Mouse (Mus musculus) CH12.LX (cell line): ENCODE measurements around the gene Col23a1. TPM values are rescaled to one million over a fixed set of nuclear protein-coding genes. Genes with fewer than 3 reads are reported as not detected.

Source experiments
- DNase-seq: peaks from one replicate; pipeline ENCODE4 v3.0.0-alpha.2; 2013; ENCODE audit errors: extremely low read depth
- H3K27ac ChIP-seq: 2 replicates; pipeline ENCODE4 v1.5.1; 2012; ENCODE audit warnings: low read depth, mild to moderate bottlenecking, control low read depth, moderate library complexity; ENCODE audit not compliant: insufficient read depth
- H3K27me3 ChIP-seq: replicated peaks from 2 replicates; pipeline ENCODE3; 2012; ENCODE audit warnings: inconsistent platforms
- H3K36me3 ChIP-seq, 2 experiments: replicated peaks in 1 of 2; 2 replicates each; pipeline versions ENCODE3 to v1.6.1; 2012; ENCODE audit warnings: inconsistent platforms in 1 of 2, low read length in 1 of 2, mild to moderate bottlenecking in 1 of 2, mixed read lengths in 1 of 2, moderate library complexity in 1 of 2; ENCODE audit not compliant: control insufficient read depth in 1 of 2, insufficient read depth in 1 of 2
- H3K4me1 ChIP-seq, 2 experiments: 2 replicates each; pipeline ENCODE4 v1.6.1; 2012; ENCODE audit warnings: inconsistent platforms in 1 of 2, moderate library complexity in 1 of 2; ENCODE audit not compliant: insufficient read depth in 2 of 2, control insufficient read depth in 1 of 2
- H3K4me2 ChIP-seq: 2 replicates; pipeline ENCODE4 v1.6.1; 2012; ENCODE audit warnings: low read depth, mild to moderate bottlenecking, control low read depth; ENCODE audit not compliant: poor library complexity, insufficient read depth, severe bottlenecking
- H3K4me3 ChIP-seq, 3 experiments: fragments of 150-350 bp in 1 of 3; sonication (generic) in 1 of 3; replicated peaks in 1 of 3; 2 replicates each; pipeline versions ENCODE3 to v1.5.1; 2011 to 2012; ENCODE audit warnings: low read depth in 2 of 3, low read length in 2 of 3, mild to moderate bottlenecking in 2 of 3, moderate library complexity in 2 of 3, control low read depth in 1 of 3, improper control_type of control experiment in 1 of 3, inconsistent platforms in 1 of 3, mixed read lengths in 1 of 3; ENCODE audit not compliant: poor library complexity in 1 of 3
- H3K79me2 ChIP-seq: replicated peaks from 2 replicates; pipeline ENCODE4 v1.6.1; 2012; ENCODE audit warnings: mild to moderate bottlenecking, moderate library complexity; ENCODE audit not compliant: control insufficient read depth, poor library complexity, insufficient read depth, severe bottlenecking; ENCODE audit errors: extremely low read depth
- H3K9ac ChIP-seq: 2 replicates; pipeline ENCODE4 v1.6.1; 2012; ENCODE audit warnings: low read depth, mild to moderate bottlenecking, control low read depth, moderate library complexity; ENCODE audit not compliant: insufficient read depth
- H3K9me3 ChIP-seq: replicated peaks from 2 replicates; pipeline ENCODE3; 2012; ENCODE audit warnings: low read length, inconsistent platforms, mixed read lengths
- BHLHE40 ChIP-seq: IDR thresholded peaks from 2 replicates; pipeline ENCODE4 v1.6.1; 2011; ENCODE audit warnings: mild to moderate bottlenecking, low read depth, low read length, improper control_type of control experiment
- CHD1 ChIP-seq: IDR thresholded peaks from 2 replicates; pipeline ENCODE4 v1.6.1; 2012; ENCODE audit warnings: low read depth, low read length, improper control_type of control experiment, inconsistent platforms
- CHD2 ChIP-seq: IDR thresholded peaks from 2 replicates; pipeline ENCODE4 v1.6.1; 2011; ENCODE audit warnings: low read length, improper control_type of control experiment
- EP300 ChIP-seq: IDR thresholded peaks from 2 replicates; pipeline ENCODE4 v1.6.1; 2011; ENCODE audit warnings: low read length, improper control_type of control experiment
- ETS1 ChIP-seq: conservative IDR thresholded peaks from 2 replicates; pipeline ENCODE4 v1.6.1; 2012; ENCODE audit warnings: low read depth, mild to moderate bottlenecking, inconsistent platforms, low read length, improper control_type of control experiment, moderate library complexity
- GABPA ChIP-seq: IDR thresholded peaks from 2 replicates; pipeline ENCODE4 v1.6.1; 2012; ENCODE audit warnings: low read depth, low read length, improper control_type of control experiment, inconsistent platforms; ENCODE audit not compliant: insufficient replicate concordance
- JUN ChIP-seq: IDR thresholded peaks from 2 replicates; pipeline ENCODE4 v1.6.1; 2011; ENCODE audit warnings: low read depth, mild to moderate bottlenecking, low read length, improper control_type of control experiment, moderate library complexity; ENCODE audit not compliant: insufficient read depth
- JUND ChIP-seq: conservative IDR thresholded peaks from 2 replicates; pipeline ENCODE4 v1.6.1; 2011; ENCODE audit warnings: low read depth, low read length, improper control_type of control experiment
- KAT2A ChIP-seq: IDR thresholded peaks from 2 replicates; pipeline ENCODE4 v1.6.1; 2012; ENCODE audit warnings: low read length, improper control_type of control experiment, inconsistent platforms; ENCODE audit not compliant: insufficient replicate concordance
- MAX ChIP-seq: IDR thresholded peaks from 2 replicates; pipeline ENCODE4 v1.6.1; 2011; ENCODE audit warnings: low read length, improper control_type of control experiment
- MAZ ChIP-seq: IDR thresholded peaks from 2 replicates; pipeline ENCODE4 v1.6.1; 2012; ENCODE audit warnings: low read depth, mild to moderate bottlenecking, inconsistent platforms, low read length, improper control_type of control experiment, moderate library complexity
- MEF2A ChIP-seq: IDR thresholded peaks from 2 replicates; pipeline ENCODE4 v1.6.1; 2014; ENCODE audit warnings: low read depth, mild to moderate bottlenecking, inconsistent platforms, low read length, improper control_type of control experiment, borderline replicate concordance
- MYC ChIP-seq: IDR thresholded peaks from 2 replicates; pipeline ENCODE4 v1.6.1; 2011; ENCODE audit warnings: low read depth, mild to moderate bottlenecking, improper control_type of control experiment, low read length
- NRF1 ChIP-seq: IDR thresholded peaks from 2 replicates; pipeline ENCODE4 v1.6.1; 2014; ENCODE audit warnings: low read depth, mild to moderate bottlenecking, inconsistent platforms, low read length, improper control_type of control experiment, moderate library complexity
- PAX5 ChIP-seq: IDR thresholded peaks from 2 replicates; pipeline ENCODE4 v1.6.1; 2012; ENCODE audit warnings: low read length, inconsistent platforms, mixed read lengths
- POLR2A ChIP-seq: IDR thresholded peaks from 2 replicates; pipeline ENCODE4 v1.6.1; 2011; ENCODE audit warnings: low read depth, mild to moderate bottlenecking, improper control_type of control experiment, low read length
- POLR2AphosphoS2 ChIP-seq: IDR thresholded peaks from 2 replicates; pipeline ENCODE4 v1.6.1; 2011; ENCODE audit warnings: low read depth, low read length, improper control_type of control experiment
- RCOR1 ChIP-seq: conservative IDR thresholded peaks from 2 replicates; pipeline ENCODE4 v1.6.1; 2012; ENCODE audit warnings: low read depth, mild to moderate bottlenecking, inconsistent platforms, low read length, improper control_type of control experiment
- SIN3A ChIP-seq: IDR thresholded peaks from 2 replicates; pipeline ENCODE4 v1.6.1; 2012; ENCODE audit warnings: low read length, improper control_type of control experiment, inconsistent platforms
- TBP ChIP-seq: conservative IDR thresholded peaks from 2 replicates; pipeline ENCODE4 v1.6.1; 2011; ENCODE audit warnings: low read depth, low read length, improper control_type of control experiment
- TCF12 ChIP-seq: IDR thresholded peaks from 2 replicates; pipeline ENCODE4 v1.6.1; 2014; ENCODE audit warnings: low read depth, mild to moderate bottlenecking, inconsistent platforms, low read length, improper control_type of control experiment
- UBTF ChIP-seq: IDR thresholded peaks from 2 replicates; pipeline ENCODE4 v1.6.1; 2012; ENCODE audit warnings: low read depth, mild to moderate bottlenecking, inconsistent platforms, low read length, improper control_type of control experiment, moderate library complexity
- USF1 ChIP-seq: IDR thresholded peaks from 2 replicates; pipeline ENCODE4 v1.6.1; 2014; ENCODE audit warnings: low read depth, mild to moderate bottlenecking, inconsistent platforms, low read length, improper control_type of control experiment
- ZC3H11A ChIP-seq: IDR thresholded peaks from 2 replicates; pipeline ENCODE4 v1.6.1; 2012; ENCODE audit warnings: low read depth, mild to moderate bottlenecking, inconsistent platforms, low read length, improper control_type of control experiment
- ZMIZ1 ChIP-seq: IDR thresholded peaks from 2 replicates; pipeline ENCODE4 v1.6.1; 2012; ENCODE audit warnings: low read depth, mild to moderate bottlenecking, inconsistent platforms, low read length, improper control_type of control experiment
- ZNF384 ChIP-seq: IDR thresholded peaks from 2 replicates; pipeline ENCODE4 v1.6.1; 2012; ENCODE audit warnings: low read depth, low read length, improper control_type of control experiment, inconsistent platforms
- dilution Hi-C: fragments of 300-500 bp; cut with MboI; formaldehyde crosslinking; loops from 2 replicates; pipeline ENCODE4 v1.14.3; 2020; ENCODE audit warnings: low sequenced_read_pairs; ENCODE audit not compliant: extremely low pct_unique_long_range_greater_than_20kb, extremely low pct_ligation_motif_present
- in situ Hi-C: fragments of 300-500 bp; cut with MboI; formaldehyde crosslinking; loops from 3 replicates; pipeline ENCODE4 v1.14.3; 2019; ENCODE audit warnings: low sequenced_read_pairs, low pct_ligation_motif_present, low pct_unique_long_range_greater_than_20kb, mixed read lengths
- polyA plus RNA-seq: library from polyadenylated mRNA; unstranded; fragments of >175 nt; gene quantifications from 2 replicates; pipeline ENCODE4 v1.2.1, GENCODE M21; 2012; ENCODE audit warnings: low read depth; ENCODE audit not compliant: insufficient read length
- total RNA-seq, 2 experiments: library from RNA; depleted of rRNA; stranded (reverse); fragments of 300-350 nt in 1 of 2; fragments of >200 nt in 1 of 2; gene quantifications; 2 replicates each; pipeline ENCODE4 v1.2.3; 2012 to 2014

The Col23a1 gene
- total and polyA plus RNA-seq, 3 experiments = 0.04 to 0.20 (median 0.08) TPM

- H3K4me3 ChIP-seq = no peak overlapping the region
- no peak for TF ChIP-seq ZMIZ1
- TF ChIP-seq NRF1 = no peak
- TF ChIP-seq JUND = no peak
- TF ChIP-seq MAX = no peak
- TF ChIP-seq CHD1 = no peak
- TF ChIP-seq SIN3A = no peak
- TF ChIP-seq RCOR1 = no peak
- TF ChIP-seq JUN = no peak
- no peak for TF ChIP-seq EP300
- no peak for TF ChIP-seq ZNF384
- no peak for TF ChIP-seq MEF2A
- no peak for TF ChIP-seq TCF12
- DNase-seq = no peak
- peaks cover 87% of the 10 kb centered on the region for H3K27me3 ChIP-seq
- H3K4me2 ChIP-seq = no peak overlapping the region
- H3K27ac ChIP-seq = no peak overlapping the region
- H3K9ac ChIP-seq = no peak overlapping the region
- no peaks in the 10 kb centered on the region for H3K79me2 ChIP-seq
- dilution Hi-C loops (no loop called here), in situ Hi-C loops (no loop called here)
- H3K4me1 ChIP-seq = no peaks in the 10 kb centered on the region
- H3K9me3 ChIP-seq = no peaks in the 10 kb centered on the region
- no peaks in the 10 kb centered on the region for H3K36me3 ChIP-seq
Measured at GRCm38 (mm10) chr11:51400356-51400755, 110.6 kb downstream of the Col23a1 start.

GRCm38 (mm10) chr11:51401481-51402128 is 111.9 kb downstream of the Col23a1 start:
- Histone ChIP-seq H3K27ac (no peak overlapping the region), H3K9ac (no peak overlapping the region), H3K4me1 (no peaks in the 10 kb centered on the region), H3K36me3 (no peaks in the 10 kb centered on the region), H3K27me3 (peaks cover 85% of the 10 kb centered on the region), H3K4me2 (no peak overlapping the region), H3K79me2 (no peaks in the 10 kb centered on the region), H3K4me3 (no peak overlapping the region), H3K9me3 (no peaks in the 10 kb centered on the region)
- dilution Hi-C loops (no loop called here), in situ Hi-C loops (no loop called here)
- DNase-seq = no peak
- no peak for TF ChIP-seq TBP
- TF ChIP-seq USF1 = no peak
- TF ChIP-seq MYC = no peak
- TF ChIP-seq MAX = no peak
- TF ChIP-seq POLR2A = no peak
- TF ChIP-seq UBTF = no peak
- no peak for TF ChIP-seq SIN3A
- TF ChIP-seq POLR2AphosphoS2 = no peak
- no peak for TF ChIP-seq BHLHE40
- TF ChIP-seq ZC3H11A = no peak
- no peak for TF ChIP-seq ZMIZ1
- TF ChIP-seq GABPA = no peak
- TF ChIP-seq ETS1 = no peak
- TF ChIP-seq ZNF384 = no peak
- no peak for TF ChIP-seq KAT2A
- no peak for TF ChIP-seq CHD2
- TF ChIP-seq MEF2A = no peak
- TF ChIP-seq PAX5 = no peak
- no peak for TF ChIP-seq MAZ
